Mouse (Mus musculus) limb, embryonic 15.5 days (tissue): ENCODE measurements at regions not wholly inside any gene's neighbourhood (a gene's known extent, or its start where the extent isn't known, plus 50 kb on each side); places are given as distances from the start of the nearest gene placed in this dataset.

ENCODE experiments used
- ATAC-seq: fragments of 200-750 bp; cut with Nextera tagmentation; 2 replicates; pipeline ENCODE4 v1.8.0; 2017; ENCODE audit warnings: low read depth, moderate TSS enrichment; ENCODE audit not compliant: insufficient number of reproducible peaks, low FRiP score, low TSS enrichment
- H3K27ac ChIP-seq: fragments of 300-500 bp; sonication (generic); 2 replicates; pipeline ENCODE4 v1.5.1; 2015; ENCODE audit warnings: moderate library complexity, mild to moderate bottlenecking, inconsistent platforms
- H3K27me3 ChIP-seq: fragments of 300-500 bp; sonication (generic); 2 replicates; pipeline ENCODE4 v1.6.1; 2015; ENCODE audit warnings: inconsistent platforms
- H3K36me3 ChIP-seq: fragments of 300-500 bp; sonication (generic); 2 replicates; pipeline ENCODE4 v1.6.1; 2015; ENCODE audit warnings: inconsistent platforms
- H3K4me1 ChIP-seq: fragments of 300-500 bp; sonication (generic); 2 replicates; pipeline ENCODE4 v1.6.1; 2015; ENCODE audit warnings: inconsistent platforms
- H3K4me2 ChIP-seq: fragments of 300-500 bp; sonication (generic); 2 replicates; pipeline ENCODE4 v1.6.1; 2015; ENCODE audit warnings: mild to moderate bottlenecking, inconsistent platforms
- H3K4me3 ChIP-seq: fragments of 300-500 bp; sonication (generic); 2 replicates; pipeline ENCODE4 v1.5.1; 2015; ENCODE audit warnings: mild to moderate bottlenecking, inconsistent platforms
- H3K9ac ChIP-seq: fragments of 300-500 bp; sonication (generic); 2 replicates; pipeline ENCODE4 v1.6.1; 2015; ENCODE audit warnings: inconsistent platforms
- H3K9me3 ChIP-seq: fragments of 300-500 bp; sonication (generic); 2 replicates; pipeline ENCODE4 v1.6.1; 2016; ENCODE audit warnings: inconsistent platforms
- WGBS: fragments of 180-500 bp; shearing (Covaris S2); methylation state at CpG from one replicate; pipeline ENCODE4 v1.1.7; 2015; 5-methylcytosine and 5-hydroxymethylcytosine counted together

DNA sequence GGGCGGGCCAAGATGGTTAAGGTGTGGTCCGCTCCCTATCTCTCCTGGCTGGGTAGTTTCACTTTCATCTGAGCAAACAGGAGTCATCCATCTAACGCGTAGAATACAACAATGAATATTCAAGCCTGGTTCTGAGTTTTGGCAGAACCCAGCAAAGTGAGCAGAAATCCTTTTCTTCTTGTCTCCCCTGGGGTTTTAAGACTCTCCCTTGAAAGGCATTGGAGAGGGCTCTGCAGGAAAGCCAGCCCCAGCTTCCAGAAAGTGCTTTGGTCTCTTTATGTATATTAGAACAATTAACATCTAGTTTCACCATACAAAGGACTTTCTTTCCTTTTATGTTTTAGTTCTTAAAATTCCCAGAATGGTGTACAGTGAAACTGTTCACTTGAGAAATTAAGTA, 458.5 kb upstream of the Gm765 start:
- no peak overlapping the region for H3K27ac ChIP-seq
- no peaks in the 10 kb centered on the region for H3K27me3 ChIP-seq
- no peak overlapping the region for H3K4me2 ChIP-seq
- H3K4me3 ChIP-seq = no peak overlapping the region
- H3K4me1 ChIP-seq = peaks cover 12% of the 10 kb centered on the region; the same call in 1 of the 2 replicates
- ATAC-seq = no peak
- WGBS = 74% methylated on average over 4 of the region's 4 CpGs
- H3K9me3 ChIP-seq = no peaks in the 10 kb centered on the region
- no peaks in the 10 kb centered on the region for H3K36me3 ChIP-seq
- no peak overlapping the region for H3K9ac ChIP-seq

DNA sequence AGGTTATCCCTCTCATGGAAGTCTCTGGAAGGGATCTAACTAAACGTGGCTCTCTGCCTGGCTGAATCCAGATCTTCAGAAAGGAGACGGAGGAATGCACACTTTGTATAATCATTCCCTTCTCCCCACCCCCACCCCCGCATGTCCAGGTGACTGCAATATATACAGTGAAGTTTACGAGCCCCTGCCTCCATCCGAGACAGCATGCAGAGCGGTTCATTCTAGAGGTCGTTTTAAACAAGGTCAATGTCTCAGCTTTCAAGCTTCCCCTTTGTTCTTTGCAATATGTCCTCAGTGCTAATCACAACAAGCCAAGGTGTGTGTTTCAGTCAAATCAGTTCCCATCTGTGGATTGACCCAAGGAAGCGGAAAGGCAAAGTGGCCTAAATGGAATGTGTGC, 457.5 kb upstream of the Gm765 start:
- peaks cover 12% of the 10 kb centered on the region; the same call in 1 of the 2 replicates for H3K4me1 ChIP-seq
- no peak overlapping the region for H3K9ac ChIP-seq
- no peak overlapping the region for H3K4me2 ChIP-seq
- WGBS = 38% methylated on average over 8 of the region's 8 CpGs
- H3K4me3 ChIP-seq = no peak overlapping the region
- H3K36me3 ChIP-seq = no peaks in the 10 kb centered on the region
- H3K27ac ChIP-seq = no peak overlapping the region
- H3K27me3 ChIP-seq = no peaks in the 10 kb centered on the region
- no peaks in the 10 kb centered on the region for H3K9me3 ChIP-seq
- ATAC-seq = no peak

DNA sequence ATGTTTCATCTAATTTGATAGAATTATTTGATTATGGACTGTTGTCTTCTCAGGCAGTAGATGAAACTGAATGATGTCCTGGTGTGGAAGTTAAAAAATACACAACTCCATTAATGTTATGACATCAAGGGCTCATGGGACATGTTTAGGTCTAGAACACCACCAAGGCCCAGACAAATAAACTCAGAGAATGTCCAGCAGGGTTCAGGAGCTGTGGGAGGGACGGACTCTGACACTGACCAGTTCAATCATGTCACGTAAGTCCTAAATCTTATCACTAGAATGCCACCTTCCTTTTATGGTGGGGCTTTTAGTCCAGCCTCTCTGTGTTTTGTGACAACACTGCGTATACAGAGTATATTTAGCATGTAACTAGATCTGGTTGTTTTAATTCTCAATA, 455.2 kb upstream of the Gm765 start:
- Histone ChIP-seq H3K4me1 (peaks cover 12% of the 10 kb centered on the region; the same call in 1 of the 2 replicates), H3K9me3 (no peaks in the 10 kb centered on the region), H3K4me2 (no peak overlapping the region), H3K27me3 (no peaks in the 10 kb centered on the region), H3K4me3 (no peak overlapping the region), H3K27ac (no peak overlapping the region), H3K9ac (no peak overlapping the region), H3K36me3 (no peaks in the 10 kb centered on the region)
- 86% methylated on average over 3 of the region's 3 CpGs for WGBS
- no peak for ATAC-seq

DNA sequence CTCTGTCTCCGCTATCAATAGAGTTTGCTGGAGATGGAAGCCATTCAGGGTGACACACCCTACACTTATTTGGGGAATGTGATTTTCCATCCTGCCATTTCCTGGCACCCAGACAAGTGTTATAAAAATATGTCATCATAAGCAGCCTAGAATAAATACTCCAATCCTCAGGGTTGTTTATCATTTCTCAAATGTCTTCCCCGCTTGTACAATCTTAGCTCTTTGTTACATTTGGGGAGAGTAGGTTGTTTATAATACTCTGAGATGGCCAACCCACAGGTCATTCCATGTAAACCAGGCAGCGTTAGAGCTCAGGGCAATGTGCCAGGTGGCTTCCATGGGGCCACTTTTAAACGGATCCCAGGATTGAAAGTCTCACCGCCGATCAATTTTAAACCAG, 454.8 kb upstream of the Gm765 start:
- 60% methylated on average over 6 of the region's 6 CpGs for WGBS
- ATAC-seq = no peak
- Histone ChIP-seq H3K27me3 (no peaks in the 10 kb centered on the region), H3K4me2 (no peak overlapping the region), H3K9ac (no peak overlapping the region), H3K27ac (no peak overlapping the region), H3K36me3 (no peaks in the 10 kb centered on the region), H3K4me1 (peaks cover 12% of the 10 kb centered on the region; the same call in 1 of the 2 replicates), H3K4me3 (no peak overlapping the region), H3K9me3 (no peaks in the 10 kb centered on the region)

DNA sequence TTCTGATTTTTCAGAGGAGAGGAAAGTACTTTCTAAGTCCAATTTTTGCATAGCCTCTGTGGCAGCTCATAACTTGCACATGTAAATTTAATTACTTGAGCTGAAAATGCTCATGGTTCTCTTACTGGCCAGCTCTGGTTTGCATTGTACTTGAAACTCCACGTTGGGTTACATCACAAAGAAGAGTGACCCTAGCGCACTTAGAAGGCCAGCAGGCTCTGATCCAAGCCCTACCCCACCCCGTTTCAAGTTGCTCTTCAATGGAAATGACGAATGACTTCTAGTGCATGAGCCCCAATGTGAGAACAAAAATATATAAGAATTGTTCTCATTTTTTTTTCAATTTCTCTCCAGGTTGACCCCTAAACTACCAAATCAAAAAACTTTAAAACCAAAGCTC, 454.1 kb upstream of the Gm765 start:
- ATAC-seq = no peak
- 50% methylated on average over 4 of the region's 4 CpGs for WGBS
- H3K36me3 ChIP-seq = no peaks in the 10 kb centered on the region
- no peak overlapping the region for H3K27ac ChIP-seq
- no peaks in the 10 kb centered on the region for H3K9me3 ChIP-seq
- H3K4me2 ChIP-seq = no peak overlapping the region
- H3K4me3 ChIP-seq = no peak overlapping the region
- H3K27me3 ChIP-seq = no peaks in the 10 kb centered on the region
- 0 out of 2 replicates have a peak, but pooled peaks cover 8% of the 10 kb centered on the region for H3K4me1 ChIP-seq
- H3K9ac ChIP-seq = no peak overlapping the region

DNA sequence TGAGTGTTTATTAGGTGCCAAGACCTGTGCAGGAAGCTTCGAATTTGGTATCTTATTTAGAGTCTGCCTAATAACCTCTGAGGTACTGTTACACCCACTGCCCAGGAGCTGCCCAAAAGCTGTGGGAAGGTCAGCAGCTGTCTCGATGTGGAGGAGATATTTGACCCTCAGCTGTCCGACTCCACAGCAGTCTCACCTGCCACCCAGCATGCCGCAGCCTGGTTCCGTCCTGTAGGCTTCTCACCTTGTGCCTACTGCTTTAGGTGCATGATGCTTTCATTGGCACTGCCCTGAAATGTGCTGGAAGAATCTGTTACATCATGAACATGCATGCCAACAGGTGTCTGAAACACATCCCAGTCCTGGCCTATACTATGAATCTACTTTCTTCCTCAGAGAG, 444.9 kb upstream of the Gm765 start:
- H3K4me3 ChIP-seq = no peak overlapping the region
- 45% methylated on average over 5 of the region's 5 CpGs for WGBS
- ATAC-seq = no peak

DNA sequence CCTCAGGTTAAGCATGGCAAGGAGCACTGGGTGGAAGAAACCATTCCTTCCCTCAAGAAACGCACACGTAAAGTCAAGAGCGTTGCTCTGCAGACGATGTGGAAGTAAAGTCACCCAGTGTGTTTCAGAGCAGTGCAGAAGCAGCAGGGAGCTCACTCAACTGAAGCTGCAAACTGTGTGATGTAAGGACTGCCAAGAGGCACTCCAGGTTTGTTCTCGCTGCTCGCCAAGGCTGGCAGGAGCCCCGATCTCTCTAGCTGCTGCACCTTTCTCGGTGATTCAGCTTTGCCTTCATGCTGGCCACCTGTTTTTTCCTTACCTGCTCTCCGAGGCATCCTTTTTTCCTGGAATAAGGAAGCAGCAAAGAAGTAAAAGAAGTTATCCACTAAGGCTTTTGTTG, 439.5 kb upstream of the Gm765 start:
- Histone ChIP-seq H3K27me3 (no peaks in the 10 kb centered on the region), H3K9me3 (no peaks in the 10 kb centered on the region), H3K4me2 (no peak overlapping the region), H3K4me3 (no peak overlapping the region), H3K36me3 (no peaks in the 10 kb centered on the region), H3K4me1 (no peaks in the 10 kb centered on the region), H3K9ac (no peak overlapping the region), H3K27ac (no peak overlapping the region)
- no peak for ATAC-seq
- WGBS = 67% methylated on average over 9 of the region's 9 CpGs

More for the DNA sequence above, 444.9 kb upstream of the Gm765 start:
- H3K4me1 ChIP-seq = no peaks in the 10 kb centered on the region
- no peaks in the 10 kb centered on the region for H3K9me3 ChIP-seq
- H3K27me3 ChIP-seq = no peaks in the 10 kb centered on the region
- no peak overlapping the region for H3K9ac ChIP-seq
- H3K27ac ChIP-seq = no peak overlapping the region
- no peak overlapping the region for H3K4me2 ChIP-seq
- no peaks in the 10 kb centered on the region for H3K36me3 ChIP-seq

DNA sequence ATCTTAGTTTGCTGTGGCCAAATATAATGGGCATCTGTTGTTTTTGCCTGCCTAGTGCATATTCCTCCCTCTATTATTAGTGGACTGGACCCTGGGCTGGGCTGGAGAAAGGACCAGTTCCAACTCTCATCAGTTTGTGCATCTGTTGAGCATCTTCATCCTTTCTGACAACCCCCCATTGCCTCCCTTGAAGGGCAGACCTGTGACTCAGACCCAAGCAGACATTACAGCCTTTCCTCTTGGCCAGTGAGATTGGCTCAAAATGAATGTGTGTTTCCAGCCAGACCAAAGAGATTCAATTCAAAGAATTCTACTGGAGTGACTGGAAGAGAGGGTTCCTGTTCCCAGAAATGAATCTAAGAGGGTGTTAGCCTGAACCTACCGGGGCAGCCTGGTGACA, 433.2 kb upstream of the Gm765 start:
- H3K4me3 ChIP-seq = no peak overlapping the region
- H3K27ac ChIP-seq = no peak overlapping the region
- H3K27me3 ChIP-seq = no peaks in the 10 kb centered on the region
- no peak overlapping the region for H3K4me2 ChIP-seq
- H3K9ac ChIP-seq = no peak overlapping the region
- 64% methylated on average over 1 of the region's 1 CpGs for WGBS
- no peaks in the 10 kb centered on the region for H3K4me1 ChIP-seq
- no peaks in the 10 kb centered on the region for H3K36me3 ChIP-seq
- no peak for ATAC-seq
- no peaks in the 10 kb centered on the region for H3K9me3 ChIP-seq

DNA sequence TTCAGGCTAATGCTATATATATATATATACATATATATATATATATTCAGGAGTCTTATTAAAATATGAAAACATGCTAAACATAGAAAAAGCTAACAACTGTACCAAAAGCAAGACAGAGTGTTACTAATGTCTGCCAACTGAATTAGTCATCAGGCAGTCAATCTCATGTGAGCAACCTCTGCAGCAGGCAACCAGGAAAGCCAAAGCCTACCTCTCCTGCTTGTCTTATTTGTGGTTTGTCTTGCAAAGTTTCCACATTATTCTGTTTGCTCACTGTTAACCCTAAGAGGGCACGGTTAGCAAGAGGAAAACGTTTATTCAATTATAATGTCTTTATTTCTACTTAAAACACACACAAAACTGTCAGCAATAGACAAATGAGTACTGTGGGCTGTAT, 427.4 kb upstream of the Gm765 start:
- Histone ChIP-seq H3K27ac (no peak overlapping the region), H3K4me3 (no peak overlapping the region), H3K36me3 (no peaks in the 10 kb centered on the region), H3K9me3 (no peaks in the 10 kb centered on the region), H3K4me2 (no peak overlapping the region), H3K4me1 (peaks cover 7% of the 10 kb centered on the region), H3K27me3 (no peaks in the 10 kb centered on the region), H3K9ac (no peak overlapping the region)
- WGBS = 42% methylated on average over 2 of the region's 2 CpGs
- no peak for ATAC-seq

DNA sequence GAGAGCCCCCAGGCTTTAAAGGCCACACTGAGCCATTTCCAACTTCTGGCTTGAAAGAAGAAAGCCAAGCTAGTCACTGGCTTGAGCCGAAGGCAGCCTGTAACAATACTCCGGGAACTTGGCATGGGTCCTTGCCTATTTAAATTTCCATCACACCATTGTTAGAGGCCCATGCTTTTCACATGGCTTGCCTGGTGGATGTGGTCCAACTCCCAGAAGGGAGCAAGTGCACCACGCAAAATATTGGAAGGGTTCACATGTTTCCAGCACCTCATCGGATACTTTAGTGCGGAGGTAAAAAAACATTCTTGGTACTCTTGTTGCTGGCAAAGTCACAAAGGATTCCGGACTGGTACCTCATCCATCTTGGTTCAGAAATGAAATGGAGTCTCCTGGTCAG, 426.8 kb upstream of the Gm765 start:
- 49% methylated on average over 6 of the region's 6 CpGs for WGBS
- peak; percentile 63; the same call in 1 of the 2 replicates for ATAC-seq
- Histone ChIP-seq H3K4me3 (no peak overlapping the region), H3K9me3 (no peaks in the 10 kb centered on the region), H3K4me2 (no peak overlapping the region), H3K9ac (no peak overlapping the region), H3K36me3 (no peaks in the 10 kb centered on the region), H3K27ac (peak overlapping the region; percentile 75), H3K4me1 (peaks cover 7% of the 10 kb centered on the region), H3K27me3 (no peaks in the 10 kb centered on the region)

DNA sequence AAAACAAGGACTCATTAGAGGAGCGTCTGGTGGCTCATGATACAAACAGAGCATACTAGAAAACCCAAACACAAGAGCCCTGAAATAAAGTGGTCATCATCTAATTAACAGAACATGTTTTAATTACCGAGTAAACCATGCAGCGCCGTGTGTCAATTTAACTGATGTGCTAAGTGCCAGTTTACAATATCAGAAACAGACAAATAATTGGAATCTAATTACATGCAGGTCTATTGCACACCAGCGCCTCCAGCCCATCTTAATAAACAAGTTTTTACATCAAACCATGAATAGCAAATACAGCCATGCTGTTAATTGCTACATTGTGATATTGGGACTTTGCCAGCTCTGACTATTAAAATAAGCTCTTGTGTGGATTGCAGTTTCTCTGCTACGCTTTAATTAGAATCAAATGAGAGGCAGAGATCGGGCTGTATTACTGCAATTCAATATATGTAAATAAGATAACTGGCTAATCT, 425.3 kb upstream of the Gm765 start:
- WGBS = 49% methylated on average over 7 of the region's 7 CpGs
- Histone ChIP-seq H3K4me1 (peaks cover 7% of the 10 kb centered on the region), H3K4me2 (no peak overlapping the region), H3K36me3 (no peaks in the 10 kb centered on the region), H3K27ac (no peak overlapping the region), H3K9me3 (no peaks in the 10 kb centered on the region), H3K9ac (no peak overlapping the region), H3K27me3 (no peaks in the 10 kb centered on the region), H3K4me3 (no peak overlapping the region)
- no peak for ATAC-seq

DNA sequence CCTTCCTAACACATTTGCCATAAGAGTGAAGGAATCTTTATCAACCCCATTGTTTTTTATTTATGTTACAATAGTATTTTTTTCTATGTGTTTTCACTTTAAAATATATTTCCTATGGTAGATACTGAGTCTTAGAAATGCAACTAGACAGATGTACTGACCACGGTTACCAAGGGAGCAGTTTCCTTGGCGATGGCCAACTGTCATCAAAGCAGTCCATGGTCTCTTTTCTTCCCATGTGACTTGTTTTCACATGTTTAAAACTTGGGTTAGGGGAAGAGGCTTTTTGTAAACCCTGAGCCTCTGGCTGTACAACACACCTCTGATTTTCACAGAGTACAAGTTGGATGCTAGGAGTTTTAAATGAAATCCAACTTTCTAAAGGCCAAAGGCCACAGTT, 411.9 kb upstream of the Gm765 start:
- no peaks in the 10 kb centered on the region for H3K27me3 ChIP-seq
- 75% methylated on average over 2 of the region's 2 CpGs for WGBS
- no peak for ATAC-seq
- no peaks in the 10 kb centered on the region for H3K36me3 ChIP-seq
- no peak overlapping the region for H3K4me2 ChIP-seq
- H3K4me3 ChIP-seq = no peak overlapping the region
- H3K9me3 ChIP-seq = no peaks in the 10 kb centered on the region
- no peak overlapping the region for H3K9ac ChIP-seq
- H3K27ac ChIP-seq = no peak overlapping the region
- H3K4me1 ChIP-seq = no peaks in the 10 kb centered on the region

DNA sequence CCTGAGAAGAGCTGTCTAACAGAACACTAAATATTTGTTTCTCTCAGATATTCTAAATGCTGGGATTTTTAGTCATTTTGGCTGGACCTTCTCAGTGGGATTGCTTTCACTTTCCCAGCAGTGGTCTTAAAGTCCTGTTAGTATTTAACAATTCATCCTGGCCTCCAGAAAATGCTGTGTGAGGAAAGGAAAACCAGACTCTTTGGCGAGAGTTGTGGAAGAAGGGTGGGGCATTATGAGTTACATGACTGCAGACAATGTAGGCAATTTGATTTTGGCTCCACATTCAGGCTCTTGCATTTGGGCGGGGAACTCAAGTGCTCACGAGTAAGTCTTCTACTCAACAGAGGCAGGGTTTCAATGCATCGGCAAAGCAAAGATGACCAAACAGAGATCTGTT, 406.1 kb upstream of the Gm765 start:
- Histone ChIP-seq H3K9me3 (no peaks in the 10 kb centered on the region), H3K4me2 (no peak overlapping the region), H3K4me1 (peaks cover 7% of the 10 kb centered on the region; the same call in 1 of the 2 replicates), H3K36me3 (no peaks in the 10 kb centered on the region), H3K9ac (no peak overlapping the region), H3K27ac (peak overlapping the region; percentile 24; the same call in 1 of the 2 replicates), H3K27me3 (no peaks in the 10 kb centered on the region), H3K4me3 (no peak overlapping the region)
- WGBS = 58% methylated on average over 4 of the region's 4 CpGs
- no peak for ATAC-seq
